Mouse (Mus musculus): Measurements from ENCODE around the gene Arsg. TPM values are rescaled to one million over a fixed set of nuclear protein-coding genes. Genes with fewer than 3 reads are reported as not detected.
A peak's percentile ranks its signal among the peaks of the same experiment; 100 is the strongest.
"Not testable (repeated sequence)": the region's sequence is repeated elsewhere in the genome, so short reads cannot be mapped to it uniquely, and the experiment has no call there.

Arsg gene
- polyA plus RNA-seq, 1 experiment from 2014 or later: 3.8 TPM

DNA sequence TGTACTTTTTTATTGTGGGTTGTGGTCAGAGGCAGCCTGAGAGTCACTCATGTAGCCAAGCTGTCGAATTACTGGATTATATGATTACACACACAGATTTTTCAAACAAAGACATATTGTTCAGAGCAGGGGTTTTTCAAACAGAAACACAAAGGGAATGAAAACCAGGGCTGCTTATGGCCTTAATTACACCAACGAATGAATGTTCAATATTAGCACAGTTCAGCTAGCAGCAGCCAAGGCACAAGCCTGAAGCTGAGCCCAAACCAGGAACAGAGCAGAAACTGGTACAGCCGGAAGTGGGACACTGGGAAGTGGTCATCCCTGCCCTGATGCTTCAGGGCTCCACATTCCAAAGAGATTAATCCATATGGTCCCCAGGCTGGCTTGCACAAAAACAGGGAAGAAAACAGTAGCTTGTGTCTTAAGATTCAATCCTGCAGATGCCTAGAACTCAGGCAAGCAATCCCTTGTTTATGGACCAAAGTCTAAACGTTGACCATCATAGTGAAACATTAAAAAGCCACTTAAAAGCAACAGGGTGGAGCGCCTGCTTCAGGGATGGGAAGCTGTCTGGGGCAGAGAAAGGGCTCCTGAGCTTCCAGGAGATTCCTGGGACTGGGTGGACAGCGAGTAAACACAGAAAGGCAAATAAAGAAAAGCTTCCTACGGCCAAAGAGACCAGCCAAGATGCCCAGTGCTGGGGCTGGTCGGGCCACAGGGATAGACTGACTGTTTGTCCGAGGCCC lies 137.0 kb downstream of the Arsg start:
- Histone ChIP-seq H3K27me3 (ENCODE audit: control insufficient read depth, insufficient read depth, low read depth, low read length) (no peaks in the 10 kb centered on the region), H3K9me3 (replicated peaks; ENCODE audit: control insufficient read depth, low read length) (no peaks in the 10 kb centered on the region), H3K36me3 (ENCODE audit: control insufficient read depth, insufficient read depth) (no peaks in the 10 kb centered on the region), H3K4me2 (ENCODE audit: low read depth, low read length) (peak overlapping the region; percentile 95), H3K9ac (ENCODE audit: low read depth, low read length) (peak overlapping the region; percentile 94), H3K4me3 (ENCODE audit: low read depth, low read length) (peak overlapping the region; percentile 91), H3K27ac (ENCODE audit: low read length) (peak overlapping the region; percentile 98), H3K4me1 (ENCODE audit: control insufficient read depth, low read depth, low read length) (peaks cover 40% of the 10 kb centered on the region)
- ATAC-seq (ENCODE audit: low read depth): no peak
- WGBS (ENCODE audit: insufficient replicate concordance): 26% methylated on average over 9 of the region's 9 CpGs

DNA sequence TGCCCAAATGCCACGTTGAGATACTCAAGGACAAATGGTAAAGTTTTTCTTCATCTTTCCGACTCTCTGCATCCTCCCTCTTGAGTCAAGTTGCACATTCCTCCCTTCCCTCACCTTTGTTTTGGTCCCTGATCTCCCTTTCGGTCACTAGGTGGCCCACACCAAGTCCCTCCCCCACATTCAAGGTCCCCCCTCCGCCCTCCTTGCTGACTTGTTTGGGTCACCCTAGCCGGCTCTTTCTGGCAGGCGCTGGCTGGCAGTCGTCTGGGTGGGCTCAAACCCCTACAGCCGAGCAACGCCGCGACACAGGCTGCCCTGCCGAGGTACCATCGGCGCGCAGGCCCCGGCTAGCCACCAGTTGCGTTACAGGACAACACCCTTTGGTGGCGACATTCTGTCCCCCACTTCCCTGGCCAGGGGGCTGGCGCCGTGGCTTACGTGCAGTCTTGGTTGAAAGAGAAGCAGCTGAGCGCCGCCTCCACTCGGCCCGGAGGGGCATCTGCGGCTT lies 137.7 kb downstream of the Arsg start:
- peak overlapping the region; percentile 94 for H3K9ac ChIP-seq (ENCODE audit: low read depth, low read length)
- peak overlapping the region; percentile 91 for H3K4me3 ChIP-seq (ENCODE audit: low read depth, low read length)
- H3K27ac ChIP-seq (ENCODE audit: low read length): peak overlapping the region; percentile 98
- peaks cover 47% of the 10 kb centered on the region for H3K4me1 ChIP-seq (ENCODE audit: control insufficient read depth, low read depth, low read length)
- H3K9me3 ChIP-seq (replicated peaks; ENCODE audit: control insufficient read depth, low read length): no peaks in the 10 kb centered on the region
- ATAC-seq (ENCODE audit: low read depth): peak; percentile 5
- H3K4me2 ChIP-seq (ENCODE audit: low read depth, low read length): peak overlapping the region; percentile 95
- H3K36me3 ChIP-seq (ENCODE audit: control insufficient read depth, insufficient read depth): no peaks in the 10 kb centered on the region
- no peaks in the 10 kb centered on the region for H3K27me3 ChIP-seq (ENCODE audit: control insufficient read depth, insufficient read depth, low read depth, low read length)
- 0% methylated on average over 26 of the region's 26 CpGs for WGBS (ENCODE audit: insufficient replicate concordance)

DNA sequence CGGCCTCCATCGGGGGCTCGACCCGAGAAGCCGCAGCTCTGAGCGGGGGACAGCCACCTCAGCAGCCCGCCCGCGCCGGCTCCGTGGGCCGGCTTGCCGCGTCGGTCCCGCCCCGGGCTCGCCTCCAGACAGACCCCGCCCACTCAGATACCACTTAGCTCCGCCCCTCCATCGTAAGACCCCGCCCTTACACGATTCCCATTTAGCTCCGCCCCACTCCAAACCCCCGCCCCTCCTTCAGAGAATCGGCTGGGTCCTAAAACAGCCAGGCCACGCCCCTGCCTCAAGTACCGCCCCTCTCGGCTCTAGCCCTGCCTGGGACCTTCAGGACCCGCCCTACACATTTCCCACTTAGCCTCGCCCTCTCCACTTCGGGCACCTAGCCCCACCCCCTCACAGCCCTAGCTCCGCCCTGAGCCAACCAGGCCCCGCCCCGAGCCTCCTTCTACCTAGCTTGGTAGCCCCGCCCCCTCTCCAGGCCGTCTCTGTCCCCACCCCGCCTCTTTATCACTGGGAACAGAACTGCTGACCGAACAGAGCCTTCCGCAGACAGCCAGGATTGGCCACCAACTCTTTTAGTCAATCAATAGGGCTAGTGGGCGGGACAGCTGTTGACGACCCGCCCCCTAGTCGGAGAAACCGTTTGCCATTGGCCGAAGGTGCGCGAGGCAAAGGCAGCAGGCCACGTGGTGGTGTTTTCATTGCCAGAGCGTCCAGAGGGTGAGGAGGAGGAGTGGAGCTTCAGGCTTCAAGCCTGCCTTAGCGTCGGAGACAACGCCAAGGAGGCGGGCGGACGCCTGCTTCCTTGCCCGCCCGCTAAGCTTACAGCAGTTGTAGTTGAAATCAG lies 138.4 kb downstream of the Arsg start, which contains the start of gene Wipi1:
TSS of gene Wipi1 (minus strand) at position 665 of the 847 bp plus-strand sequence.
- H3K9ac ChIP-seq (ENCODE audit: low read depth, low read length): peak within 1 kb of the TSS; percentile 94
- no peaks in the 10 kb centered on the region for H3K36me3 ChIP-seq (ENCODE audit: control insufficient read depth, insufficient read depth)
- H3K4me3 ChIP-seq (ENCODE audit: low read depth, low read length): peak within 1 kb of the TSS; percentile 91
- peak; percentile 90 for ATAC-seq (ENCODE audit: low read depth)
- H3K27me3 ChIP-seq (ENCODE audit: control insufficient read depth, insufficient read depth, low read depth, low read length): no peaks in the 10 kb centered on the region
- WGBS (ENCODE audit: insufficient replicate concordance): under 1% methylated on average over 58 of the region's 58 CpGs
- peaks cover 54% of the 10 kb centered on the region for H3K4me1 ChIP-seq (ENCODE audit: control insufficient read depth, low read depth, low read length)
- H3K27ac ChIP-seq (ENCODE audit: low read length): peak within 1 kb of the TSS; percentile 98
- peak within 1 kb of the TSS; percentile 95 for H3K4me2 ChIP-seq (ENCODE audit: low read depth, low read length)
- H3K9me3 ChIP-seq (replicated peaks; ENCODE audit: control insufficient read depth, low read length): no peaks in the 10 kb centered on the region

GRCm38 (mm10) chr11:109612871-109613529 lies 139.8 kb downstream of the Arsg start:
- peak; percentile 5 for ATAC-seq (ENCODE audit: low read depth)
- WGBS (ENCODE audit: insufficient replicate concordance): 19% methylated on average over 7 of the region's 7 CpGs
- H3K9ac ChIP-seq (ENCODE audit: low read depth, low read length): peak overlapping the region; percentile 40
- peaks cover 68% of the 10 kb centered on the region for H3K4me1 ChIP-seq (ENCODE audit: control insufficient read depth, low read depth, low read length)
- H3K27me3 ChIP-seq (ENCODE audit: control insufficient read depth, insufficient read depth, low read depth, low read length): no peaks in the 10 kb centered on the region
- no peaks in the 10 kb centered on the region for H3K9me3 ChIP-seq (replicated peaks; ENCODE audit: control insufficient read depth, low read length)
- H3K27ac ChIP-seq (ENCODE audit: low read length): peak overlapping the region; percentile 98
- H3K4me3 ChIP-seq (ENCODE audit: low read depth, low read length): peak overlapping the region; percentile 91
- H3K36me3 ChIP-seq (ENCODE audit: control insufficient read depth, insufficient read depth): no peaks in the 10 kb centered on the region
- H3K4me2 ChIP-seq (ENCODE audit: low read depth, low read length): peak overlapping the region; percentile 78

- ATAC-seq (ENCODE audit: low read depth): no peak
- Histone ChIP-seq H3K27ac (ENCODE audit: low read length) (peak overlapping the region; percentile 87), H3K36me3 (ENCODE audit: control insufficient read depth, insufficient read depth) (no peaks in the 10 kb centered on the region), H3K4me1 (ENCODE audit: control insufficient read depth, low read depth, low read length) (peaks cover 52% of the 10 kb centered on the region), H3K9me3 (replicated peaks; ENCODE audit: control insufficient read depth, low read length) (no peaks in the 10 kb centered on the region), H3K4me3 (ENCODE audit: low read depth, low read length) (peak overlapping the region; percentile 47), H3K9ac (ENCODE audit: low read depth, low read length) (peak overlapping the region; percentile 64), H3K4me2 (ENCODE audit: low read depth, low read length) (peak overlapping the region; percentile 78), H3K27me3 (ENCODE audit: control insufficient read depth, insufficient read depth, low read depth, low read length) (no peaks in the 10 kb centered on the region)
- WGBS (ENCODE audit: insufficient replicate concordance): 26% methylated on average over 9 of the region's 9 CpGs
These were observed 142.1 kb downstream of the Arsg start for GRCm38 (mm10) chr11:109615286-109615685.

GRCm38 (mm10) chr11:109616352-109616751 lies 143.2 kb downstream of the Arsg start:
- Histone ChIP-seq H3K36me3 (ENCODE audit: control insufficient read depth, insufficient read depth) (no peaks in the 10 kb centered on the region), H3K4me1 (ENCODE audit: control insufficient read depth, low read depth, low read length) (peaks cover 52% of the 10 kb centered on the region), H3K27ac (ENCODE audit: low read length) (peak overlapping the region; percentile 87), H3K4me2 (ENCODE audit: low read depth, low read length) (peak overlapping the region; percentile 78), H3K9ac (ENCODE audit: low read depth, low read length) (peak overlapping the region; percentile 54), H3K9me3 (replicated peaks; ENCODE audit: control insufficient read depth, low read length) (no peaks in the 10 kb centered on the region), H3K4me3 (ENCODE audit: low read depth, low read length) (peak overlapping the region; percentile 23), H3K27me3 (ENCODE audit: control insufficient read depth, insufficient read depth, low read depth, low read length) (no peaks in the 10 kb centered on the region)
- 32% methylated on average over 4 of the region's 4 CpGs for WGBS (ENCODE audit: insufficient replicate concordance)
- ATAC-seq (ENCODE audit: low read depth): no peak

- no peaks in the 10 kb centered on the region for H3K36me3 ChIP-seq (ENCODE audit: control insufficient read depth, insufficient read depth)
- H3K4me3 ChIP-seq (ENCODE audit: low read depth, low read length): peak overlapping the region; percentile 23
- no peaks in the 10 kb centered on the region for H3K27me3 ChIP-seq (ENCODE audit: control insufficient read depth, insufficient read depth, low read depth, low read length)
- H3K4me2 ChIP-seq (ENCODE audit: low read depth, low read length): peak overlapping the region; percentile 78
- ATAC-seq (ENCODE audit: low read depth): 0 out of 2 replicates have a peak, but pooled peaks have one; percentile 8
- H3K27ac ChIP-seq (ENCODE audit: low read length): peak overlapping the region; percentile 87
- no peaks in the 10 kb centered on the region for H3K9me3 ChIP-seq (replicated peaks; ENCODE audit: control insufficient read depth, low read length)
- peaks cover 52% of the 10 kb centered on the region for H3K4me1 ChIP-seq (ENCODE audit: control insufficient read depth, low read depth, low read length)
- 33% methylated on average over 4 of the region's 4 CpGs for WGBS (ENCODE audit: insufficient replicate concordance)
- peak overlapping the region; percentile 54 for H3K9ac ChIP-seq (ENCODE audit: low read depth, low read length)
These were observed 143.6 kb downstream of the Arsg start for GRCm38 (mm10) chr11:109616766-109617165.

- not testable (repeated sequence) for H3K9me3 ChIP-seq (replicated peaks; ENCODE audit: control insufficient read depth, low read length); H3K9ac ChIP-seq (ENCODE audit: low read depth, low read length); H3K36me3 ChIP-seq (ENCODE audit: control insufficient read depth, insufficient read depth); H3K4me3 ChIP-seq (ENCODE audit: low read depth, low read length); H3K27me3 ChIP-seq (ENCODE audit: control insufficient read depth, insufficient read depth, low read depth, low read length); ATAC-seq (ENCODE audit: low read depth); H3K4me2 ChIP-seq (ENCODE audit: low read depth, low read length); H3K27ac ChIP-seq (ENCODE audit: low read length)
- WGBS (ENCODE audit: insufficient replicate concordance): 19% methylated on average over 8 of the region's 8 CpGs
- peaks cover 42% of the 10 kb centered on the region for H3K4me1 ChIP-seq (ENCODE audit: control insufficient read depth, low read depth, low read length)
These were observed 145.9 kb downstream of the Arsg start for GRCm38 (mm10) chr11:109619055-109619454.

Measured in liver, embryonic 16.5 days (tissue).